Mouse (Mus musculus) neural tube, postnatal 0 days (tissue): ENCODE results near the gene Gcm1. TPM values are rescaled to one million over a fixed set of nuclear protein-coding genes. Genes with fewer than 3 reads are reported as not detected.

Source experiments
- polyA plus RNA-seq: library from polyadenylated mRNA; unstranded; fragments of >200 nt; fragmentation: Nextera tagmentation; extraction: Ambion mirVana; gene quantifications from 2 replicates; pipeline ENCODE4 v1.2.1, GENCODE M21; 2015

Gcm1 gene
- polyA plus RNA-seq, result not detected in 2 replicates

DNA sequence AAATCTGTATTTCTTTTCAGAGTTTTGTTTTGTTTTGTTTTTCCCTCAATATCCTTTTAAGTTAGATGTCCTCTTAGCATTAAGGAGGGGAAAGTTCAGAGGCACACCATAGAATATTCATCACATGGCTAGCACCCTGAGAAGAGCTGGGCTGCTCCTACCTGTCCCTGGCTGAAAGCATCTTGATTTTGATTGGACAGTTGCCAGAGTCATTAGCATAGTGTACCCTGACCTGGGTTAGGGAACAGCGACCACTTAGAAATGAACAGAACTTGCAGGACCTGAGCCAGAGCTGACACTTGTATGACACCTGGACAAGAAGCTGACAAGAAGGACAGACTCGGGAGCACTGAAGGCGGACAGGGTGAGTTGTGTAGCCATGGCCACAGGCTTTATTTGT lies at the start of gene Gcm1:
TSS of gene Gcm1 (plus strand) at position 248 of the 400 bp plus-strand sequence.

DNA sequence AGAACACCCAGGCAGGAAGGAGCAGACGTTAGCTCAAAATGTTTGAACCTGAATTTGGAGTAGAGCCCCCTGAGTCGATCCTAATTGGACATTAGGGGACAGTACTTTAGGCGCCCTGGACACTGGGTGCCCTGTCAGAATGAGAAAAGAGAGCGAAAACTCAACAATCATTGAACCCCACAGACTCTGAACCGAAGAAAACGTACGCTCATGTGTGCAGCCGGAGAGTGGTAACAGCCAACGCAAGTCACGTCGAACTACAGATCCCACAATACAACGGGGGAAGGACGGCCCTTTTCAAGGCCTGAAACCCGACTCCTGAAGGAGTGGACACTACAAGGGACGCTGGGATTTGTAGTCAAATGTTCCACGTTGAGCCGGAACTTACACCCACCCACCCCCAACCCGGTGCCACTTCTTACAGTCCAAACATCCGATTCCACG lies 57.1 kb downstream of the Gcm1 start, which contains the start of the genes Fbxo9 and Ick:
TSS of gene Fbxo9 (minus strand) at position 270 of the 444 bp plus-strand sequence.
TSS of gene Ick (plus strand) at position 397 of the 444 bp plus-strand sequence.

Other genes starting within 250 kb of the Gcm1 start
- 79.2 and 86.3 TPM in 2 replicates for gene Elovl5, start 134.6 kb upstream of the Gcm1 start, polyA plus RNA-seq
- 122 and 126 TPM in 2 replicates for gene Fbxo9, start 57.1 kb downstream of the Gcm1 start, polyA plus RNA-seq
- gene Ick, start 57.3 kb downstream of the Gcm1 start, polyA plus RNA-seq, result 24.0 and 26.8 TPM in 2 replicates
- gene Gsta4, start 130.8 kb downstream of the Gcm1 start, polyA plus RNA-seq, result 53.6 and 62.7 TPM in 2 replicates
- gene Gsta1, start 178.7 kb downstream of the Gcm1 start, polyA plus RNA-seq, result not detected in 2 replicates
- gene Gm3776, start 205.2 kb downstream of the Gcm1 start, polyA plus RNA-seq, result not detected in 2 replicates
- gene Gm10639, start 238.0 kb downstream of the Gcm1 start, polyA plus RNA-seq, result not detected in 2 replicates